Mouse (Mus musculus): ENCODE measurements around the gene Il4i1. TPM values are rescaled to one million over a fixed set of nuclear protein-coding genes. Genes with fewer than 3 reads are reported as not detected.

Gene Il4i1
- total RNA-seq, 1 experiment from 2014 or later = 28.3 TPM

DNA sequence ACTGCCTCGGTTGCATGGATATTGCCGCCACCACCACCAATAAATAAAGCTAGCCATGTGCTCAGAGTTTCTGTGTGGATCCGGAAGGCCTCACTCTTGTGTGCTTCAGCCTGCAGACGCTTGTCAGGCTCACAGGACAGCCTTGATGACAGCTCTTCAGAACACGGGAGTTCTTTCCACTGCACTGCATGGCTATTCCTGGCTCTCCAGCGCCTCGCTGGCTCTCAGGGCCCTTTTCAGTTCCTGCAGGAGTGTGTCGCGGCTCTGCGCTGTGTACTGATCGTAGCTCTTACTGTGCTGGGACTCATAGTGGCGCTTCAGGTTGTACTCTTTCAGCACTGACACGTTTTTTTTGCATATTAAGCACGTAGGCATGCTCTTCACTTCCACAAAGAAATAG, 61.6 kb downstream of the Il4i1 start:
- ATAC-seq (ENCODE audit: extremely low read depth, insufficient number of reproducible peaks, low FRiP score, poor library complexity, severe bottlenecking) = no peak

DNA sequence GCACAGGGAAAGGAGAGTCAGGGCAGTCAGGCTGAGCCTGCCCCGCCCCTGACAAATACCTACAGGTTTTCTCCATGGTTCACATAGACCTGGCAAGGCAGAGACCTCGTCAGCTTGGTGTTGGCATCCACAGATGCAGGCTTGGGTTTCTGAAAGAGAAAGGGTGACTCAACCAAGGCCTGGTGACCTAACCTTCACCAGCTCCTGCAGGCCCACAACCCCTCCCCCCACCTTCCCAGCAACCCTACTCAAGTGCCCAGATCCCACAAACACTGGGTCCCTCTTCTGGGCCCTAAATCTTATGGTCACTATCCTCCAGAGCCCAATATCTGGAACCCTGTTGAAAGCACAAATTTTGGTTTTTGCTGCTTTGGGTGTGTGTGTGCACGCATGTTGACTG, 66.8 kb downstream of the Il4i1 start:
- no peak for ATAC-seq (ENCODE audit: extremely low read depth, insufficient number of reproducible peaks, low FRiP score, poor library complexity, severe bottlenecking)

DNA sequence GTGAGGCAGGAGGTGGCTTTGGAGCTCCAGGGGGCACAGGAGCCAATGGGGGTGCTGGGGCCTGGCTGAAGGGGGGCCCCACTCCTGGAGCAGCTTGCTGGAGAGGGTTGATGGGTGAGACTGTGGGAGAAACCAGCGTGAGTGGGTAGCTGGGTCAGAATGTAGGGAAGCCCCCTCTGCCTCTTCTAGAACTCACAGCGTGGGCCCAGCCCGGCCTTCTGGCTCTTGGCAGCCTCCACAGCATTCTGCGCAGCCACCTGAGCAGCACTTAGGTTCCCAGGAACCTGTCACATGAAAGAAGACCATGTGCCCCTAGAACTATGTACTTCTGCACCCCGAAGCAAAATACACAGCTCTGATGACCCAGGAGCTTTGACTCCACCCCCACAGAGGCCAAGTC, 68.5 kb downstream of the Il4i1 start:
- no peak for ATAC-seq (ENCODE audit: extremely low read depth, insufficient number of reproducible peaks, low FRiP score, poor library complexity, severe bottlenecking)

DNA sequence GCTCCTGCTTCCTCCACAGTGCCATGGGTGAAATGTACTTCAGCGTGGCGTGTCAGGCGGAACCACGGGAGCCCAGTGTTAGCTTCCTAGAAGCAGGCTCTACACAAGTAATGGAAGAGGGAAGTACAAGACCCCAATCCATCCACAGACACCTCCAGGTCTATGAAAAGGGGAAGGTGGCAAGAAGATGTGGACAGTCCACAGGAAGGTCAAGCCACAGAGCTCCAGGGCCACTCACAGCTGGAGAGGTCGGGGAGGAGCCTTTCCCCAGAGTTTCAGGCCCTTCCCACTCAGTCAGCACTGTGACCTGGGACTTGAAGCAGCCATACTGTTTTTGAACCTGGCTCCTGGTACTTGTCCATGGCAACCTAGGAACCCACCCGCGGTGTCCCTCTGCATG, 70.8 kb downstream of the Il4i1 start:
- peak; percentile 33; the same call in 1 of the 2 replicates for ATAC-seq (ENCODE audit: extremely low read depth, insufficient number of reproducible peaks, low FRiP score, poor library complexity, severe bottlenecking)

DNA sequence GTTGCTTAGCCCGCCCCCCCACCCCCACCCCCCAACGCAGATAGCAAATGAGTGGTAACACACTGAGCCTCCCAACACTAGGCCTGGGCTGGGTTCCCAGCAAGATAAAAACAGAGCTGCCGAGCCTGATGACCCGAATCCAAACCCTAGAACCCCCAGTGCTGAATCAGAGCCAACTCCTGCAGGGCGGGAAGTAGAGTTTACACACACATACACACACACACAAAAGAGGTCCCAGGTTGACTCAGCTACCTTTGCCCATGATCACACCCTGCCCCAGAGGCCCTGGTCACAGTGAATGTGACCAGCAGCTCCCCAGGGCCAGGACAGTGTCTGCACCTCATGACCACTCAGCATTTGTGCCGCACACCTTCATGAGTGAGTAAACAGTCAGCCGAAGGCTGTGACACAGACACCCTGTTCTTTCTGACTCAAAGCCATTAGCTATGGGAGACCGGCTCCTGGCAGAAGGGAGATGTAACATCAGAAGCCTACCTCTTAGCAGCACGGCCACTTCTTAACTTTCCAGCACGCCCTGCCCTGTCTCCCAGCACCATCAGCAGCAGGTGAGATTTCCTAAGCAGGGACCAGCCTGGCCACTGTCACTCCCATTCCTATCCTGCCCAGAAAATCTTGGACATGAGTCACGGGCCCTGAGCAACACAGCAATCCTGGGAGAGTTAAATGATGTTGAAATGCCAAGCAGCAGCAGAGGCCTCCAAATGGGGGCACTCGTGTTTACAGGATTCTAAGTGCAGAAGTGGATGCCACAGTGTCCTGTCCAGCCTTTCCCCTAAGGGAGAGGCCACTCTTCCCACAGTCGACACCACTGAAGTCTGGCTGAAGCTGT, 72.3 kb downstream of the Il4i1 start:
- ATAC-seq (ENCODE audit: extremely low read depth, insufficient number of reproducible peaks, low FRiP score, poor library complexity, severe bottlenecking) = no peak

DNA sequence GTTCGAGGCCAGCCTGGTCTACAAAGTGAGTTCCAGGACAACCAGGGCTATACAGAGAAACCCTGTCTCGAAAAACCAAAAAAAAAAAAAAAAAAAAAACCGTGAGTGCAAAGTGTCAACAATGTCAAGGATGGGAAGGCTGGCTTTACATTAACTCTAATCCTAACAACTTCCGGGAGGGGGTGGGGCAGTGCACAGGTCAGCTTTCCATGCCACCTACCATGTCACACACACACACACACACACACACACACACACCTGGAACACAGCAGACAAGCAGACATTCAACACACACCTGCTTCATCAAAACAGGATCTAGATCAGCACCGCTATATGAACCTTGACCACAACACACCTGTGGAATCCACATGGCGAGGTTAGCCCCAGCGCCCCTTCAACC, 74.0 kb downstream of the Il4i1 start:
- ATAC-seq (ENCODE audit: extremely low read depth, insufficient number of reproducible peaks, low FRiP score, poor library complexity, severe bottlenecking) = no peak

Other genes starting within 250 kb of the Il4i1 start
- 115 and 117 TPM in 2 replicates for gene Napsa, start 244.0 kb upstream of the Il4i1 start, total RNA-seq (2017)
- gene Kcnc3, start 225.7 kb upstream of the Il4i1 start, total RNA-seq (2017) = 0.81 and 1.4 TPM in 2 replicates
- not detected in 2 replicates for gene Myh14, start 145.5 kb upstream of the Il4i1 start, total RNA-seq (2017)
- not detected in 2 replicates for gene Izumo2, start 107.6 kb upstream of the Il4i1 start, total RNA-seq (2017)
- gene Vrk3, start 68.0 kb upstream of the Il4i1 start, total RNA-seq (2017) = 49.1 and 52.8 TPM in 2 replicates
- 0.98 and 1.5 TPM in 2 replicates for gene Zfp473, start 65.3 kb upstream of the Il4i1 start, total RNA-seq (2017)
- gene Nup62, start 299 bp upstream of the Il4i1 start, total RNA-seq (2017) = 40.6 and 42.0 TPM in 2 replicates
- gene Atf5, start 271 bp downstream of the Il4i1 start, total RNA-seq (2017) = 1.3 and 1.8 TPM in 2 replicates
- 26.4 and 37.0 TPM in 2 replicates for gene Akt1s1, start 32.6 kb downstream of the Il4i1 start, total RNA-seq (2017)
- gene Tbc1d17, start 32.7 kb downstream of the Il4i1 start, total RNA-seq (2017) = 62.0 and 73.8 TPM in 2 replicates
- gene Pnkp, start 40.8 kb downstream of the Il4i1 start, total RNA-seq (2017) = 95.7 and 102 TPM in 2 replicates
- gene Ptov1, start 53.4 kb downstream of the Il4i1 start, total RNA-seq (2017) = 5.2 and 9.7 TPM in 2 replicates
- 23.5 and 26.8 TPM in 2 replicates for gene Med25, start 76.3 kb downstream of the Il4i1 start, total RNA-seq (2017)
- gene Fuz, start 79.7 kb downstream of the Il4i1 start, total RNA-seq (2017) = 22.1 and 29.9 TPM in 2 replicates
- 23.9 and 29.8 TPM in 2 replicates for gene Ap2a1, start 113.1 kb downstream of the Il4i1 start, total RNA-seq (2017)
- not detected in 2 replicates for gene Tsks, start 126.8 kb downstream of the Il4i1 start, total RNA-seq (2017)
- gene Cpt1c, start 158.5 kb downstream of the Il4i1 start, total RNA-seq (2017) = not detected in 2 replicates
- gene Prmt1, start 170.2 kb downstream of the Il4i1 start, total RNA-seq (2017) = 41.1 and 52.0 TPM in 2 replicates
- 216 and 230 TPM in 2 replicates for gene Irf3, start 181.3 kb downstream of the Il4i1 start, total RNA-seq (2017)
- gene Bcl2l12, start 182.3 kb downstream of the Il4i1 start, total RNA-seq (2017) = 17.8 and 20.9 TPM in 2 replicates
- 35.7 and 39.7 TPM in 2 replicates for gene Scaf1, start 200.0 kb downstream of the Il4i1 start, total RNA-seq (2017)
- 4.9 and 7.1 TPM in 2 replicates for gene Rras, start 201.6 kb downstream of the Il4i1 start, total RNA-seq (2017)
- gene Prr12, start 236.5 kb downstream of the Il4i1 start, total RNA-seq (2017) = 7.6 and 10.2 TPM in 2 replicates
- gene Nosip, start 246.0 kb downstream of the Il4i1 start, total RNA-seq (2017) = 50.7 and 51.0 TPM in 2 replicates
- gene Prrg2, start 246.3 kb downstream of the Il4i1 start, total RNA-seq (2017) = 19.8 and 21.8 TPM in 2 replicates